Mouse (Mus musculus) T-helper 1 cell (primary cell): ENCODE results near the gene Myl3.

Experiments
- in situ Hi-C: fragments of 300-600 bp; cut with MboI, MseI; formaldehyde crosslinking; loops from one replicate; pipeline ENCODE4 v1.15.1; 2025; ENCODE audit warnings: high pct_unique_total_duplicates

Myl3 gene

GRCm38 (mm10) chr9:110741711-110742294 is at the start of gene Myl3:
Myl3 (plus strand) TSS chr9:110741861.
- in situ Hi-C loops, result no loop called here

DNA sequence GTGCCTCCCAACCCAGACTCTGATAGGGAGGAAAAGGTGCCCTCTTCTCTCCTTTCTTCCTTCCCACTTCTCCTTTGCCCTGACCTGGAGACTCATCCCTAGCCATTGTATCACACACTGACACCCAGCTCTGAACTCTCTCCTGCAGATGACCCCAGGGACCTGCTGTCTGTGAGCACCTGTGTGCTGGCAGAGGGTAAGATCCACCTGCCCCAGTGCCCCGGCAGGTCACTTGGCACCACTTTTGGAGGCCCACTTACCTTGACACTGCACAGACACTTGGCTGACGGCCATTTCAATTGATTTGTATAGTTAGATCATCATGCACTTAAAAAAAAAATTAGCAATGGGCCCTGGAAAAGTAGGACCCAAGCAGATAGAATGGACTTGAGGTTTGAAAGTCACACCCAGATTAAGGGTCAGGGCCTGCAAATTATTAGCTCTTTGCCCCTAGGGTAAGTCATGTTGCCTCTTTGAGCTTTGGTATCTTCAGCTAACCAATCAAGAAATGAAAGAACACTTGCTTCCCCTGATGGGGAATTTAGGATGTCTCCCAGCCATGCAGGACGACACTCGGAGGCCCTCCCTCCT is 46.4 kb upstream of the Myl3 start:
- in situ Hi-C loops, result no loop called here

- in situ Hi-C loops, result no loop called here
These were observed 45.2 kb upstream of the Myl3 start for GRCm38 (mm10) chr9:110696427-110696826.

- in situ Hi-C loops, result no loop called here
These were observed 44.2 kb upstream of the Myl3 start for GRCm38 (mm10) chr9:110697465-110697864.

DNA sequence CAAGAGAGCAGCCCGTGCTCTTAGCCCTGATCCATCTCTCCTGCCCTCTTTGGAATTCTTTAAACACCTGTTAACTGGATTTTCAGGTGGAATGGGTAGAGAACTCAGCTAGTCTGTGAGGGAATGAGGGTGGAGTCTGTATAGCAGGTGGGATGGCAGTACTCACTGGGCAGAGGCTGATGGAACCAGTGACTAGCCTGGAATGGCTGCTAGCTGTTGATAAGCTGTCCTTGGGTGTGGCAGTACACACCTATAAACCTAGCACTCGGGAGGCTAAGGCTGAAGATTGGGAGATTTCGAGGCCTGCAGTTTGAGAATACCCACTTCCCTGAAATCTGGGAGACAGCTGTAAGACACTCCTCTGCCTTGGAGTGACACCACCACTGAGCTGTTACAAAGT is 42.1 kb upstream of the Myl3 start:
- in situ Hi-C loops, result no loop called here

- in situ Hi-C loops, result no loop called here
These were observed 40.3 kb upstream of the Myl3 start for GRCm38 (mm10) chr9:110701114-110702032.

- in situ Hi-C loops, result no loop called here
These were observed 38.8 kb upstream of the Myl3 start for GRCm38 (mm10) chr9:110702848-110703247.

GRCm38 (mm10) chr9:110703951-110704350 is 37.7 kb upstream of the Myl3 start:
- in situ Hi-C loops, result no loop called here

DNA sequence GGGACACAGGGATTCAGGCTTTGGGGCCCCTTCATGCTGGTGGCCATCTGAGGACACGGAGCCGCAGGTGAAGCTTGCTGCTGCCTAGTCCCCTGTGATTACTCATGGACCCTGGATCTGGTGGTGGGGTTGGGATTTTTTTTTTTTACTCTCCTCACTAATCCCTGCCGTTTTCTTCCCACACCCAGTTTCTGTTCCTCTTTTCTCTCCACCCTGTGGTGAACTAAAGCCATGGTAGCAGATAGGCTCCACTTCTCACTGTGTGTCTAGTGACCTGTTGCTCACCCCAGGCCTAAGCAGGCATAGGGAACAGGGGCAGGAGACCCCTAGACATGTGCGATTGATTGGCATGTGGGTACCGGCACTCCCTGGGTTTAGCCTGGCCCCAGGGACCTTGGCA is 34.9 kb upstream of the Myl3 start:
- in situ Hi-C loops, result no loop called here

DNA sequence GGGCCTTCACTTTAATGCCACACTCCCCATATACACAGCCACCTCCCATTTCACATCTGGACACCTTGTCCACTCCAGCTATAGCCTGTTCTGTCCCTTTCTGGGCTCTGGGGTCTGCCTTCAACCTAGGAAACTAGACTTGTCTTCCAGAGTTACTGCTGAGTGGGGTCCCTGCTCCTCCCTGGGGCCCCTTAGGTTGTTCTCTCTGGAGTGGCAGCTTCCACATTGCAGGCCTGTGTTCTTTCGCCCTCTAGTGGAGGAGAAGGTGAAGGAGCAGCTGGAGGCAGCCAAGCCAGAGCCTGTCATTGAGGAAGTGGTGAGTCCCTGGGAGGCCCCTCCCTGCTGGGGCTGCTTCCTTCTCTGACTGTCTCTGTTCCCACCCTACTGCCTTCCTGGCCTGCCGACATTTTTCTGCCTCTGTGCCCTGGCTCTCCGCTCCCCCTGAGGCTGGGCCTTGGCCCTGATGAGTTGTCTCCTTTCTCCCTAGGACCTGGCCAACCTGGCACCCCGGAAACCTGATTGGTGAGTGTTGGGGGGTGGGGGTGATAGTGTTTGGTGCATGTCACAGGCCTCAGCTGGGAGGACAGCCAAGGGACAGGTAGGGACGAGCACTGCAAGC is 31.9 kb upstream of the Myl3 start:
- in situ Hi-C loops, result loop anchor here (5.0 kb wide), 1 partner anchor 77 kb away; no protein-coding TSS in a partner anchor

GRCm38 (mm10) chr9:110711532-110711931 is 30.1 kb upstream of the Myl3 start:
- in situ Hi-C loops, result loop anchor here (5.0 kb wide), 1 partner anchor 79 kb away; no protein-coding TSS in a partner anchor

DNA sequence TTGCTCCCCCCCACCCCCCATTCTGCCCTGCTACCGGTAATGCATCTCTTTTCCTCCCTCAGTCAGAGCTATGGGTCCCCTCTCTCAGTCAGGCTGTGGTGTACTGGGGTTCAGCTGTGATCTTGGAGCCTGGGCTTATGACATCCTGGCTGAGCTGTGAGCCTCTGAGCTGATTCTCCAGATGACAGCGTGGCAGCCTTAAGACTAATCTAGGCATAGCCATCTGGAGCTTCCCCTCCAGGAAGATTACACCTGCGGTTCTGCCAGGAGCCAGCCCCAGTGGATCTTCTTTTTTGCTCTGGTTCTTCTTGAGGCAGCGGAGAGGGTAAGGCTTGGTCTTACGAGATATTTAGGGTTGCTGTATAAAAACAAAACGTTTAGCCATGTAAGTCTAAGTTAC is 29.7 kb upstream of the Myl3 start:
- in situ Hi-C loops, result loop anchor here (5.0 kb wide), 1 partner anchor 80 kb away; no protein-coding TSS in a partner anchor

DNA sequence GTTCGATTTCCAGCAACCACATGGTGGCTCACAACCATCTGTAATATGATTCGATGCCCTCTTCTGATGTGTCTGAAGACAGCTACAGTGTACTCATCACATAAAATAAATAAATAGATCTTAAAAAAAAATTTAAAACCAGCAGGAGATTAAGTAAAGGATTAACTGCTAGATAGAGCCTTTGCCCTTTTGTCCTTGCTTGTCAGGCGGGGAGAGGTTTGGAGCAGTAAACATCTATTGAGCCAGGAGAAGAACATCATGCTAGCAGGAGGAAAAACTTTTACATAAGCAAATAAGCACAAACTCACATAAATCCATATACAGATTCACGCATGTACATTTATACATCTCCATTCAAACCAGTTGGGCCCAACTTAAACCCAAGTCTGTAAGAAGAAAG is 29.1 kb upstream of the Myl3 start:
- in situ Hi-C loops, result loop anchor here (5.0 kb wide), 1 partner anchor 80 kb away; no protein-coding TSS in a partner anchor

DNA sequence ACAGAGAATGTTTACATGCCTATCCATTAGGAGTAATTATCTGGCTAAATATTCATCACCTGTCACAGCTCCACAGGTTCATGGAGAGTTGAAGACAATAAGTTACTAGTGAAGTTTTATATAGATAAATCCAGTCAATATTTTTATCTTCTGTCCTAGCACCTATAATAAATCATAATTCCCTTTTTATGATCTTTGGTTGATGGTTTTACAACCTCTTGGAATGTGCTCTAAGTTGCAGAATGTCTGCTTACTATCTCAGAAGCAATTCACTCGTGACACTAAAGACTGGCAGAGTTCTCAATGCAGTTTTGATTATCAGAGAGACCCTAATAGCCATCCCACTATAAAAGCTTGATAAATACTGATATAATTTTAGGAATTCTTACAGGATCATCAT is 28.3 kb upstream of the Myl3 start:
- in situ Hi-C loops, result loop anchor here (5.0 kb wide), 1 partner anchor 81 kb away; no protein-coding TSS in a partner anchor

GRCm38 (mm10) chr9:110715426-110715825 is 26.2 kb upstream of the Myl3 start:
- in situ Hi-C loops, result no loop called here

DNA sequence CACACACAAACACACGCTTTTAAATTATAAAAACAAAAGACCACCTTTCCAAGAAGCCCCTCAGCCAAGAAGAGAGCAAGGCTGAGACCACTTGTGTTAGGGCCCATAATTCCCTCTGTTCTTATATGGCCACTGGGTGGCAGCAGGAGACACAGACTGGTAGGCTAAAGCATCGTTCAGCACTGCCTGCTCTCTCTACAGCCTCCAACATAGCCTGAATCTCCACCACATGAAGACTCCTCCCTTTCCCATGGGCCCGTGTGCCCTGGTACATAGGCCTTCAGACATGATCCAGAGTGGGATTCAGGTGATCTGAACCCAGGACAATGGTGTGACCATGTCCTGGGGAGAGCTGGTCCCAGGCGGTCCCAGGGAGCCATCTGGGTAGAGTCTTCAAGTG is 24.9 kb upstream of the Myl3 start:
- in situ Hi-C loops, result no loop called here

GRCm38 (mm10) chr9:110718071-110718470 is 23.6 kb upstream of the Myl3 start:
- in situ Hi-C loops, result no loop called here

DNA sequence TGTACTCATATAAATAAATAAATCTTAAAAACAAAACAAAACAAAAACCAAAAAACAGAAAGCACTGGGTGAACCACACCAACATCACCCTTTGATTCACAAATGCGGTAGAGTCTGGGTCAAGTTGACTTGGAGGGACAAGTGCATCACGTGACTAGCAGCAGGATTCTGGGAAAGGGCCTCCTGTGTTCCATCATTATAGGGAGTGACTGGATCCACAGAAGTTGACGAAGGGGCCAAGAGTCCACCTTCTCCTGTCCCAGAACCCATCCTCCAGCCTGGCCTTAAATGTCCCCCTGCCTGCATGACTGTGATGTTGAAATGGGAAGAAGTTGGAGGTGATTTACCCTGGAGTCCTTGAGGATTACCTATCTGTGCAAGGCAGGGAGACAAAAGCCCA is 22.9 kb upstream of the Myl3 start:
- in situ Hi-C loops, result no loop called here

DNA sequence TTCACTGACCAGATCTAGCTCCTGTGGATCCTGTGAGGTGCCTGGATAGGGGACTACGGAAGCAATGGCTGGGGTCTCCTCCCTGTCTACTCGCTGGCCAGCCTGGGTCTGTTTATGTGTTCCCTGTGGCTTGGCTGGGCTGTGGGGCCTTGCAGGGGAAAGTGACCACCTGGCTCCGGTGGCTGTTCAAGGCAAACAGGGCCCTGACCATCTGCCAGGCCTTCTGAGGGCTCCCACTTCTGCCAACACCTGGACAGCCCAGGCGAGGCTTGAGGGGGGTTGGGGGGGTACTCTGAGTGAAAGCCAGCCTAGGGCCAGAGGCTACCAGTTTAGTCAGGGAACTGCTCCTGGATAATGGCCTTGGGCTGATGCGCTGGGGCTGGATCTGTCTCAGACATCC is 21.7 kb upstream of the Myl3 start:
- in situ Hi-C loops, result no loop called here

- in situ Hi-C loops, result no loop called here
These were observed 19.6 kb upstream of the Myl3 start for GRCm38 (mm10) chr9:110722060-110722459.

DNA sequence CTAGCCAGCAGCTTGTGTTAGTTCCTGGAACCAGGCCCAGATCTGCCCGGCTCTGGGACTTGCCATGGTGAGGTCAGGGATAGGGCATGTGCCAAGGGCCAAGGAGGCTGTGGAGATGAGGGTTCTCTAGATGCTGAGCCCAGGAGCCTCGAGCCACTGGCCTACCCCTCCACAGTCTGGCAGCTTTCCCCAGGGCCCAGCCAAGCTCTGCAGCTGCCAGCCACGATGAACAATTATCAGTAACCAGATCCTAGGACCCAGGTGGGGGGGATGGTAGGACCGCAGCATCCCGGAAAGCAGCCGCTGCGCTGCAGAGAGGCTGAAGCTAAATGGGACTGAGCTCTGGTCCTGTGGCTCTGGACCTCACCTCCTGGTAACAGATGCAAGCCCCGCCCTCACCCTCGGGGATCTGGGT is 15.9 kb upstream of the Myl3 start:
- in situ Hi-C loops, result loop anchor here (5.0 kb wide), 1 partner anchor 52 kb away; no protein-coding TSS in a partner anchor

DNA sequence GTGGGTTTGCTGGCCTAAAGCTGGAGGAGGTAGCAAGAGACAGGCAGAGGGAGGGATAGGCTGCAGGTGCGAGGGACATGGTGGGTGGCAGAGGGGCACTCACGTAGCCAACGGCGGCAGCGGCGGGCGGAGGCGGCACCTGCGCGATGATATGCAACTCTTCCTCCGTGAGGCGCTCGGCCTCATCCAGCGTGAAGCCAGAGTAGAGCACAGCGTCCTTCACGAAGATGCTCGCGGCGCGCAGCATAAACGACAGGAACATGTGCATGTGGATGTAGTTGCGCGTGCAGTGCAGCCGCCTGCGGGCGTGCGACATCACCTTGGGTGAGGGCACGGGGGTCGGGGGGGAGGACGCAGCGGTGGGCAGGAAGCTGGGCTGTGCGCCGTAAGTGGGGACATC is 14.8 kb upstream of the Myl3 start:
- in situ Hi-C loops, result loop anchor here (5.0 kb wide), 1 partner anchor 50 kb away; no protein-coding TSS in a partner anchor
